Mouse (Mus musculus) liver, embryonic 13.5 days (tissue): ENCODE measurements around the gene Epyc. TPM values are rescaled to one million over a fixed set of nuclear protein-coding genes. Genes with fewer than 3 reads are reported as not detected.
"Not testable (repeated sequence)": the region's sequence is repeated elsewhere in the genome, so short reads cannot be mapped to it uniquely, and the experiment has no call there.

Experiments used
- ATAC-seq: fragments of 200-750 bp; cut with Nextera tagmentation; 2 replicates; pipeline ENCODE4 v1.8.0; 2017; ENCODE audit warnings: low read depth, mild to moderate bottlenecking, moderate number of reproducible peaks, moderate library complexity
- DNase-seq: peaks from one replicate; pipeline ENCODE4 v3.0.0; 2022
- H3K27ac ChIP-seq: fragments of 300-500 bp; sonication (generic); 2 replicates; pipeline ENCODE4 v1.5.1; 2015; ENCODE audit warnings: moderate library complexity, mild to moderate bottlenecking, inconsistent platforms
- H3K27me3 ChIP-seq: fragments of 300-500 bp; sonication (generic); 2 replicates; pipeline ENCODE4 v1.6.1; 2015; ENCODE audit warnings: mild to moderate bottlenecking, inconsistent platforms
- H3K36me3 ChIP-seq: fragments of 300-500 bp; sonication (generic); 2 replicates; pipeline ENCODE4 v1.6.1; 2015; ENCODE audit warnings: mild to moderate bottlenecking, inconsistent platforms
- H3K4me1 ChIP-seq: fragments of 300-500 bp; sonication (generic); replicated peaks from 2 replicates; pipeline ENCODE4 v1.6.1; 2015; ENCODE audit warnings: inconsistent platforms
- H3K4me2 ChIP-seq: fragments of 300-500 bp; sonication (generic); 2 replicates; pipeline ENCODE4 v1.6.1; 2015; ENCODE audit warnings: inconsistent platforms, mild to moderate bottlenecking, moderate library complexity
- H3K4me3 ChIP-seq: fragments of 300-500 bp; sonication (generic); replicated peaks from 2 replicates; pipeline ENCODE4 v1.5.1; 2015; ENCODE audit warnings: mild to moderate bottlenecking, inconsistent platforms
- H3K9ac ChIP-seq: fragments of 300-500 bp; sonication (generic); 2 replicates; pipeline ENCODE4 v1.6.1; 2015; ENCODE audit warnings: mild to moderate bottlenecking, inconsistent platforms
- H3K9me3 ChIP-seq: fragments of 300-500 bp; sonication (generic); replicated peaks from 2 replicates; pipeline ENCODE4 v1.6.1; 2016; ENCODE audit warnings: inconsistent platforms
- WGBS: fragments of 180-500 bp; shearing (Covaris S2); methylation state at CpG from one replicate; pipeline ENCODE4 v1.1.7; 2015; ENCODE audit not compliant: insufficient replicate concordance; 5-methylcytosine and 5-hydroxymethylcytosine counted together
- polyA plus RNA-seq: library from polyadenylated mRNA; unstranded; fragments of >200 nt; fragmentation: Nextera tagmentation; extraction: Ambion mirVana; gene quantifications from 2 replicates; pipeline ENCODE4 v1.2.1, GENCODE M21; 2015

Epyc gene
- polyA plus RNA-seq, 1 experiment from 2014 or later: not detected

DNA sequence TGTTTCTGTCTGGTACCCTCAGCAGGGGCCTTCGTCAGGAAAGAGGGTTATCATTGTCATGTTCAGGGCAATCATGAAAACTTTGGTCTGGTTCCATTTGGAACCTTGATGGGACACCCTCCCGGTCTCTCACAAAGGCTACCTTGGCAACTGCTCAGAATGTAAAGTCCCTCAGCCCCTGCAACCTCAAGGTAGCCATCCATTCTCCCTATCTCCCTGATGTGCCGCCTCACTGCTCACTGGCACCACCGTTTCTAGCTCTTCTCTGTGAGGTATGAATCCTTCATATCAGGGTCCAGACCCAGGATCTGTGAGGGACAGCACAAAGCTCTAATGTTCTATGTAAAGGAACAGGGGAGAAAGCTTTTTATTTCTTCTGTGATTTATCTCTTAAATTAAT, 70.7 kb downstream of the Epyc start:
- Histone ChIP-seq H3K9ac (no peak overlapping the region), H3K36me3 (no peaks in the 10 kb centered on the region), H3K27ac (no peak overlapping the region), H3K9me3 (no peaks in the 10 kb centered on the region), H3K27me3 (no peaks in the 10 kb centered on the region), H3K4me1 (no peaks in the 10 kb centered on the region), H3K4me2 (no peak overlapping the region), H3K4me3 (no peak overlapping the region)
- no peak for ATAC-seq
- WGBS: 62% methylated on average over 4 of the region's 4 CpGs
- DNase-seq: no peak

- H3K9me3 ChIP-seq: no peaks in the 10 kb centered on the region
- H3K4me2 ChIP-seq: no peak overlapping the region
- no peak overlapping the region for H3K4me3 ChIP-seq
- no peak overlapping the region for H3K9ac ChIP-seq
- H3K4me1 ChIP-seq: no peaks in the 10 kb centered on the region
- DNase-seq (no peak), ATAC-seq (no peak)
- no peaks in the 10 kb centered on the region for H3K27me3 ChIP-seq
- 69% methylated on average over 3 of the region's 3 CpGs for WGBS
- no peak overlapping the region for H3K27ac ChIP-seq
- no peaks in the 10 kb centered on the region for H3K36me3 ChIP-seq
Observed at GRCm38 (mm10) chr10:97715289-97715906, 71.5 kb downstream of the Epyc start.

DNA sequence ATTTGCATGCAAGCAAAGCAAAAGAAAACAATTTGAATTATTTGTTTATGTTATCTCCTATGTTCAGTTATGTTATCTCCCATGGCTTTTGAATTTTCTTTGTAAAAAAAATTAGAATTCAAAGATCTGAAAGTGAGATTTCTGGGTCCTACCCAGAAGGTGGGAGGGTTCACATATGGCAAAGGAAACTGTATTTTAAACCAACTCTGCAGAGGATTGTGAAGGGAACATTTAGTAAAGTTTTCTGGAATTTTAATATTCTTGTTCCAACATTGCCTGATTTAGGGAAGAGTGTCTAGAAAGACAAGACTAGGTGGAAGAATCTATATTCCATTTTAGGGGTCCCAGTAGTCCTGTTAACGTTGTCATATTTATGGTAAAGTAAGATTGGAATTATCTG, 73.4 kb downstream of the Epyc start:
- H3K36me3 ChIP-seq: no peaks in the 10 kb centered on the region
- no peaks in the 10 kb centered on the region for H3K9me3 ChIP-seq
- no peak overlapping the region for H3K4me3 ChIP-seq
- no peaks in the 10 kb centered on the region for H3K27me3 ChIP-seq
- ATAC-seq (no peak), DNase-seq (no peak)
- no peak overlapping the region for H3K4me2 ChIP-seq
- WGBS: 53% methylated on average over 1 of the region's 1 CpGs
- H3K9ac ChIP-seq: no peak overlapping the region
- H3K4me1 ChIP-seq: no peaks in the 10 kb centered on the region
- H3K27ac ChIP-seq: no peak overlapping the region

GRCm38 (mm10) chr10:97718021-97718420, 74.2 kb downstream of the Epyc start:
- Histone ChIP-seq H3K9ac (no peak overlapping the region), H3K27ac (no peak overlapping the region), H3K36me3 (no peaks in the 10 kb centered on the region), H3K27me3 (no peaks in the 10 kb centered on the region), H3K4me1 (no peaks in the 10 kb centered on the region), H3K4me2 (no peak overlapping the region), H3K9me3 (no peaks in the 10 kb centered on the region), H3K4me3 (no peak overlapping the region)
- 46% methylated on average over 2 of the region's 2 CpGs for WGBS
- no peak for DNase-seq
- no peak for ATAC-seq

- 72% methylated on average over 1 of the region's 1 CpGs for WGBS
- ATAC-seq (no peak), DNase-seq (no peak)
- no peaks in the 10 kb centered on the region for H3K36me3 ChIP-seq
- H3K27me3 ChIP-seq: no peaks in the 10 kb centered on the region
- H3K4me1 ChIP-seq: no peaks in the 10 kb centered on the region
- no peak overlapping the region for H3K4me3 ChIP-seq
- H3K9me3 ChIP-seq: no peaks in the 10 kb centered on the region
- no peak overlapping the region for H3K9ac ChIP-seq
- H3K27ac ChIP-seq: no peak overlapping the region
- H3K4me2 ChIP-seq: no peak overlapping the region
Observed at GRCm38 (mm10) chr10:97720625-97721024, 76.8 kb downstream of the Epyc start.

- H3K27me3 ChIP-seq: no peaks in the 10 kb centered on the region
- no peaks in the 10 kb centered on the region for H3K36me3 ChIP-seq
- ATAC-seq (no peak), DNase-seq (no peak)
- H3K4me1 ChIP-seq: no peaks in the 10 kb centered on the region
- no peak overlapping the region for H3K27ac ChIP-seq
- no peaks in the 10 kb centered on the region for H3K9me3 ChIP-seq
- no peak overlapping the region for H3K4me2 ChIP-seq
- no peak overlapping the region for H3K9ac ChIP-seq
- H3K4me3 ChIP-seq: no peak overlapping the region
- 80% methylated on average over 9 of the region's 9 CpGs for WGBS
Observed at GRCm38 (mm10) chr10:97722709-97723108, 78.8 kb downstream of the Epyc start.

DNA sequence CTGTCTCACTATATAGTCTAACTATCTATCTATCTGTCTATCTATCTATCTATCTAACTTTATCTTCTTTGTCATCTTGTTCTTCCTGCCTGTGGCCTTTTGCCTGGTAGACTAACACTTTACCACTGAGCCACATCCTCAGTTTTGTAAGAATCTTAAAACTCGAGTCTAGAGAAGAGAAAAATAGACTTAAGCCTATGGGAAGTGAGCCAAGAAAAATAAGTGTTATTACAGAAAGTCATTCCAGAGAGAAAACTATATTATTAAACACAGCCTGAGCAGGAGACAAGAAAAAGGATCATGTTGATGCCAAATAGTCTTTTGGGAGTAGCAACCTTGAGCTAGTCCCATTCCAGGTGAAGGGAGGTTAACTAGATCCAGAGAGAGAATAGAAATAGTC, 82.1 kb downstream of the Epyc start:
- ATAC-seq (no peak), DNase-seq (no peak)
- H3K27me3 ChIP-seq: no peaks in the 10 kb centered on the region
- H3K36me3 ChIP-seq: no peaks in the 10 kb centered on the region
- H3K4me2 ChIP-seq: no peak overlapping the region
- no peak overlapping the region for H3K9ac ChIP-seq
- no peak overlapping the region for H3K27ac ChIP-seq
- WGBS: 11% methylated on average over 1 of the region's 1 CpGs
- H3K4me3 ChIP-seq: no peak overlapping the region
- no peaks in the 10 kb centered on the region for H3K4me1 ChIP-seq
- H3K9me3 ChIP-seq: no peaks in the 10 kb centered on the region

DNA sequence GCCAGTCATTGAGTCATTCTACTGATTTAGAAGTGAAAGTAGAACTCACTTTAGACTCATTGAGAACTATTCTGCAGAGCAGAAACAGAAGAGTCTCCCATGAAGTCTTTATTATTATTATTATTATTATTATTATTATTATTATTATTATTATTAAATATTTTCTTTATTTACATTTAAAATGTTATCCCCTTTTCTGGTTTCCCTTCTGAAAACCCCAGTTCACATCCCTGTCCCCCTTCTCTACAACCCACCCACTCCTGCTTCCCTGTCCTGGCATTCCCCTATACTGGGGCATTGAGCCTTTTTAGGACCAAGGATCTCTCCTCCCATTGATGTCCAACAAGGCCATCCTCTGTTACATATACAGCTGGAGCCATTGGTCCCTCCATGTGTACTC, 82.8 kb downstream of the Epyc start, which contains the start of gene C030005K15Rik:
C030005K15Rik (minus strand) TSS at position 101 of the 400 bp plus-strand sequence.
- DNase-seq, H3K27ac ChIP-seq, H3K9me3 ChIP-seq, H3K4me2 ChIP-seq, ATAC-seq, H3K4me3 ChIP-seq, H3K27me3 ChIP-seq, H3K9ac ChIP-seq, H3K4me1 ChIP-seq, H3K36me3 ChIP-seq: not testable (repeated sequence)

Other genes with a start within 250 kb of the Epyc start
- gene Dcn, start 164.5 kb upstream of the Epyc start, polyA plus RNA-seq: 52.8 and 56.8 TPM in 2 replicates
- 41.7 and 45.6 TPM in 2 replicates for gene Lum, start 78.9 kb upstream of the Epyc start, polyA plus RNA-seq
- 0.13 TPM in 1 of 2 replicates, not detected in the other for gene Kera, start 37.2 kb upstream of the Epyc start, polyA plus RNA-seq
- gene Ccer1, start 49.0 kb downstream of the Epyc start, polyA plus RNA-seq: not detected in 2 replicates
- gene C030005K15Rik, start 82.7 kb downstream of the Epyc start, polyA plus RNA-seq: not detected in 2 replicates